Mouse (Mus musculus) erythroblast, embryonic 14.5 days (primary cell): Measurements from ENCODE around the gene Me3. TPM values are rescaled to one million over a fixed set of nuclear protein-coding genes. Genes with fewer than 3 reads are reported as not detected.

Experiments
- H3K27me3 ChIP-seq: 2 replicates; pipeline ENCODE4 v1.6.1; 2012; ENCODE audit warnings: inconsistent platforms; ENCODE audit not compliant: control insufficient read depth
- H3K36me3 ChIP-seq: 2 replicates; pipeline ENCODE4 v1.6.1; 2012; ENCODE audit warnings: mild to moderate bottlenecking, inconsistent platforms; ENCODE audit not compliant: control insufficient read depth
- H3K4me1 ChIP-seq: 2 replicates; pipeline ENCODE4 v1.6.1; 2012; ENCODE audit warnings: inconsistent platforms; ENCODE audit not compliant: control insufficient read depth
- H3K4me3 ChIP-seq: replicated peaks from 2 replicates; pipeline ENCODE3; 2012; ENCODE audit warnings: moderate library complexity, mild to moderate bottlenecking, inconsistent platforms
- H3K9me3 ChIP-seq: 2 replicates; pipeline ENCODE4 v1.6.1; 2012; ENCODE audit warnings: low read length, inconsistent platforms, mixed read lengths; ENCODE audit not compliant: control insufficient read depth
- GATA1 ChIP-seq: IDR thresholded peaks from 2 replicates; pipeline ENCODE4 v1.6.1; 2012; ENCODE audit warnings: low read length, inconsistent platforms, mixed read lengths
- TAL1 ChIP-seq: IDR thresholded peaks from 3 replicates; pipeline ENCODE4 v1.6.1; 2012; ENCODE audit warnings: low read length, inconsistent platforms, mixed read lengths
- polyA plus RNA-seq: library from polyadenylated mRNA; stranded (reverse); fragments of >175 nt; gene quantifications from 2 replicates; pipeline ENCODE4 v1.2.3, GENCODE M21; 2012

Me3 gene
- polyA plus RNA-seq, 1 experiment = not detected

DNA sequence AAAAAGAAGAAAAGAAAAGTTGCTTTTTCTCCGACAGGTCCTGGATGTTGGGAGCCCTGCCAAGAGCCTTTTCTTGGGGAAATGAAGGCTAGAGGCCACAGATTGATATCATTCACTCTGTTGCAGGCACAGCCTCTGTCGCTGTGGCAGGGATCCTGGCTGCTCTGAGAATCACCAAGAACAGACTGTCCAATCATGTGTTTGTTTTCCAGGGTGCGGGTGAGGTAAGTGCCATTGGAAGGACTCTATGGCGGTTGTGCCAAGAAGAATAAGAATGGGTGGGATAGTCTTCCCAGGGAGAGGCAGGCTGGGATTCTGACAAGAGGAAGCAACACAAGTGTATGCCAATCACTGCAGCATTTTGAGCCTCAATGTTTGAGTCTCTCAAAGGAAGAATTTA is 213.5 kb downstream of the Me3 start:
- H3K27me3 ChIP-seq = no peaks in the 10 kb centered on the region
- H3K36me3 ChIP-seq = no peaks in the 10 kb centered on the region
- no peaks in the 10 kb centered on the region for H3K9me3 ChIP-seq
- H3K4me3 ChIP-seq = no peak overlapping the region
- no peaks in the 10 kb centered on the region; the same call in 1 of the 2 replicates for H3K4me1 ChIP-seq
- TF ChIP-seq GATA1 (no peak), TAL1 (no peak)

DNA sequence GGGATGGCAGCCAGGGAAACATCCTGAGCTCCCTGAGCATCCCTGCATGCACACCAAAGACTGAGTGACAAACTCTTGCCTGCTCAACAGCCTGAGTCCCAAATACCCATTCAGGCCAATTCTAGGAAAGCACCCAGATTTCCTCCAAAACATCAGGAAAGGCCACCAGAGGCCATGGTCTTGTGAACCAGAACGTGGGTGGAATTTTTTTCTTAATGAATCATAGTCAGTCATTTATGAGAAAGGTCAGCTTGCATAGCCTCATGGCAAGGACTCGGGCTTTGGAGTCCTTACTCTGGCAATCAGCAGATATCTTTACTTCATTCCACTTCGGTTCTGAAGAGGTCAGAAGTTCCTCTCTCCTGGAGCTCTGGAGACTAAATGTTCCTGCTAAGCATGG is 218.3 kb downstream of the Me3 start:
- Histone ChIP-seq H3K36me3 (no peaks in the 10 kb centered on the region), H3K27me3 (no peaks in the 10 kb centered on the region), H3K4me1 (no peaks in the 10 kb centered on the region), H3K9me3 (no peaks in the 10 kb centered on the region), H3K4me3 (no peak overlapping the region)
- TF ChIP-seq GATA1 = no peak
- TF ChIP-seq TAL1 = no peak

DNA sequence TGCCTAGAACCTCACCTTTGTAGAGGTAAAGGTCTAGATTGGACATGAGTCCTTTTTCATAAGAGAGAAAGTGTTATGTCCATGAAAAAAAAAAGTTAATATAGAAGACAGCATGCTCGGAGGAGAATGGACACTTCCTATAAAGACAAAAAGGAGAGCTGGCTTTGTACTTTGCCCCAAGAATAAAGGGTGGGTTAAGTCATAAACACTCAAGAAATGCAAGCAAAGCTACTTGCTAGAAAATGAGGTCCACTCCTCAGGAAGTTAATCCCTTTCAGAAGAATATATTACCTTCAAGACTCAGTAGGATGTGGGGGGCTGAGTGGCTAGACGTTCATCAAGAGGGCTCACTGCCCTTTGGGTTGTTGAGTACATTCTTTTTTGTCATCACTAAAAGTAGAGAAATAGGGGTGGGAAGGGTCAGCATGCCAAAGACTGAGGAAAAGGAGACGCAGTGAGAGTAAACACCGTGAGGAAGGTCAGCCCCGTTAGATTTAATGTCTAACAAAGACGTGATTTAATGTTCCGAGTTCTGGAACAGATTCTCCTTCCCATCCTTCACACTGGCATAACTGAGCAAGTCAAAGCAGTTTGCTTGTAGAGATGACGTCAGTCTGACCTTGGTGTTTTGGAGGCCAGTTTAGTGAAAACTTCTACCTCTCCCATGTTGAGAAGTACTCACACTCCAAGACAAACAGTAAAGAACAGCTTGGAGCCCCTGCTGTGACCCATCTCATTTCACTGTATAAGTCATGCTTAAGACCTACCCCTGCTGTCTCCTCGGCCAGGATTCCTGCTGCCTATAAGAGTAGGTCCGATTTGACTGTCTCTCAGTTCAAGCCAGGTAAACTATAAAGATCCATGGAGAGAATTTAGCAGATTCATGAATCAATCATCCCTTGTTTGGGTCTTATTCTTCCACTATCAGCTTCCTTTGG is 220.2 kb downstream of the Me3 start:
- no peaks in the 10 kb centered on the region for H3K9me3 ChIP-seq
- TF ChIP-seq GATA1 (no peak), TAL1 (no peak)
- H3K27me3 ChIP-seq = no peaks in the 10 kb centered on the region

DNA sequence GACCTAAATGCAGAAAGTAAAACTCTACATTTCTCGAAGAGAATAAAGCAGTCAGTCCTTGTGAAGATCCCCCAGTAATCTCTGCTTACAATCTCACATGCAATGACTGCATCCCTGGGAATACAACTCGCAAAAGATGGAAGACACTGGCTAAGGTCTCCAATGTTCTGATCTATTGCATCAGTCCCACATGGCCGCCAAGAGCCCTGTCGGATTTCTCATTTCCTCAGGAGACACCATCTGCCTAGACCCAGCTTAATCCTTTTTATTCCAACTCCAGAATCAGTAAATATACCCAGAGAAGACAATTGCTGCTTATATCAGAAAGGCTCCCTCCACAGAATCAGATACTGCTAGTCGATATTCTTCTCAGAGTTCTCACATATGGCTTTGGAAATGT is 220.9 kb downstream of the Me3 start:
- Histone ChIP-seq H3K4me3 (no peak overlapping the region), H3K9me3 (no peaks in the 10 kb centered on the region), H3K27me3 (no peaks in the 10 kb centered on the region), H3K36me3 (no peaks in the 10 kb centered on the region), H3K4me1 (no peaks in the 10 kb centered on the region)
- TF ChIP-seq GATA1 (no peak), TAL1 (no peak)

More for the DNA sequence above, 220.2 kb downstream of the Me3 start:
- H3K4me1 ChIP-seq = no peaks in the 10 kb centered on the region
- no peak overlapping the region for H3K4me3 ChIP-seq
- H3K36me3 ChIP-seq = no peaks in the 10 kb centered on the region

DNA sequence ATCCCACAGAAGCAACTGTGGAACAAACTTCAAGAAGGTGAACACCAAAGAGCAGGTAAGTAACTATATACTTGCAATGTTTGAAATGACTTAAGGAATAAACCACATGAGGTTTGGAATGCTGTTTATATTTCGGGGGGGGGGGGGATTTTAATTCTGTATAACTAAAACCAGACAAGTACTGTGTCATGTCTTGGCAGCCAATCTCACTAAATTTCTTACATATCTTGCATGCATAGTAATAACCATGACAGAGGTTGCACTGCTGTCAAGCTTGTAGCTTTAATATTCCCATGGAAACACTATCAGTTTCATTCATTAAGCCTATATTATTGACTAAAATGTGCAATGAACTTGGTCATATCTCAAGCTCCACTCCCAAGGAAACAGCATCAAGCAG is 223.0 kb downstream of the Me3 start:
- TF ChIP-seq TAL1 (no peak), GATA1 (no peak)
- Histone ChIP-seq H3K4me3 (no peak overlapping the region), H3K9me3 (no peaks in the 10 kb centered on the region), H3K27me3 (no peaks in the 10 kb centered on the region), H3K4me1 (no peaks in the 10 kb centered on the region), H3K36me3 (no peaks in the 10 kb centered on the region)

DNA sequence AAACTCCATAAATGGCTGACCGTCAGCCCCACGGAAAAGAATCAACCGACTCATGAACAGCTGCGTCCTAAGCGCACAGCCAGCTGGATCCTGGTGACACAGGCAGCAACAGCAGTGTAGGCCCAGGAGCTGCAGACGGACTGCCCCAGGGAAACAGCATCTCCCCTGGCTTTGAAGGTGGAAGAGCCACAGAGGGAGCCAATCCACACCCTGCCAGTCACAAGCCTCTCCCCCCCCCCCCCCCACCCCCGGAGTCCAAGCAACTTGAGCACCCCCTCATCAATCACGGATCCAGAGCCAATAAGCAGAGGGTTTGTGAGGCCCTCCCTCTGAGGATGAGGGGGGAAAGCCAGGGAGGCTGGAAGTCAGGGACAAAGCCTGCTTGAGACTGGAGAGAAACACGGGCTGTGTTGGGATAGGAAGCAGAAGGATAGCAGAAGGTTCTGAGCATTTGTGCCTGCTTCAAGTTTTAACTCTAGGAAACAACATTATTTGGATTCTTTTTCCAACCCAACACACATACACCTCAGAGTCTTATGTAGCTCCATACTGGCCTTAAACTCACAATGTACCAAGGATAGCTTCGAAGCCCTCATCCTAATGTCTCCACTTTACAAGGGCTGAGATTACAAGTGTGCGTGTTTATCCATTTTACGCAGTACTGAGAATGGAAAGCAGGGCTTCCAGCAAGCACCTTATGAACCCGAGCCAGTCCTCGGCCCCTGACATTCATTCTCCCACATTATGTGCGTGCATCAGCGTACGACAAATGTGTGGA is 224.4 kb downstream of the Me3 start:
- Histone ChIP-seq H3K4me1 (no peaks in the 10 kb centered on the region), H3K36me3 (no peaks in the 10 kb centered on the region), H3K4me3 (no peak overlapping the region), H3K9me3 (no peaks in the 10 kb centered on the region), H3K27me3 (no peaks in the 10 kb centered on the region)
- no peak for TF ChIP-seq GATA1
- TF ChIP-seq TAL1 = no peak

DNA sequence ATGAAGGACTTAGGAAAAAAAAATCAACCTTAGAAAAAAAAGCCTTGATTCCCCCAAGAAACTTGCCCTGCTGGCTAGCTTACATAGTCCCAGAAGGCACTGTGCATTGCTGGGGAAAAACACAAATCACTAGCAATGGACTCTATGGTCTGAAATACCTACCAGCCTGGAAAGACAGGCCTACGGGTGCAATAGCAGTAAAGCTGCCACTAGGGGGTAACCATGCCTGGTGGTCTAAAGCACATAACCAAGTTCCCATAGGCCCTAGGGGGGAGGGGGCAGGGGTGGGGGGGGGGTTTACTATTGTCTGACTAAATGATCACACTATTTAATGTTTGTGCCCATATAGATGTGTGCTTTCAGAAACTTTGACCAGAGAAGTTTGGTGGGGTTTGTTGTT is 232.6 kb downstream of the Me3 start:
- no peaks in the 10 kb centered on the region for H3K36me3 ChIP-seq
- H3K9me3 ChIP-seq = no peaks in the 10 kb centered on the region
- TF ChIP-seq TAL1 = no peak
- TF ChIP-seq GATA1 = no peak
- H3K4me3 ChIP-seq = no peak overlapping the region
- H3K4me1 ChIP-seq = no peaks in the 10 kb centered on the region
- H3K27me3 ChIP-seq = no peaks in the 10 kb centered on the region

DNA sequence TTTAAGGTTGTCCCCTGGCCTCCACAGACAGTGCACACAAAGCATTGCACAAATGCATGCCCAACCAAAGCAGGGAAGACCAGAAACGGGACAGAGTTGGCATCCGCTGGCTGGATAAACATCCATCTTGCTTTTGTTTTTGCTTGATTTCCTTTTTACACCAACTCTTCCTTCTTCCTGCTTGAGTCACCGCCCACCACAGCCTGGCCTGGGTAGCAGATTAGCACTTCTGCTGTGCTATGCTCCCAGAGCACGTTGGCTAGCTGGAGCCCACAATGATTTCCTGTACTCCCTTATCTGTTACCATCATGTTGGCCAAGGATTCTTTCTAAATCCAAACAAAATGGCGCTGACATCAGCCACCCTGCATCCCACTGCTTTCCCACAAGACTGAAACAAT is 235.0 kb downstream of the Me3 start:
- H3K27me3 ChIP-seq = no peaks in the 10 kb centered on the region
- H3K36me3 ChIP-seq = no peaks in the 10 kb centered on the region
- no peaks in the 10 kb centered on the region for H3K9me3 ChIP-seq
- no peaks in the 10 kb centered on the region for H3K4me1 ChIP-seq
- no peak for TF ChIP-seq GATA1
- TF ChIP-seq TAL1 = no peak
- no peak overlapping the region for H3K4me3 ChIP-seq

DNA sequence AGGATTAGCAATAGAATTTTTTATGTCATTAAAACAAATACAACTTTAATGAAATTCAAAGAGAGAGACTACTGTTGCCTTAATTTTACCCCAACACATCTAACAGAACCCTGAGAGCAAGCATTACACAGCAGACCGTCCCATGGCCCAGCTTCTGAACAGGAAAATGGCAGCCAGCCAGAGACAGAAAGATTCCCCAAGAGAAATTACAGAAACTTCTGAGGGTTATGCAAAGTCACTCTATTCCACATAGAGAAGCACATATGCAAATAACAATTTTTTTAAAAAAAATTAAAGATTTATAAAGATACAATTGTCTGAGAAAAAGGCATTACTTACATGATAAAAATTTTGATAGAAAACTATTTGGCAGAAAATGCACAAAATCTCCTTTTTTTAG is 247.5 kb downstream of the Me3 start:
- Histone ChIP-seq H3K4me1 (no peaks in the 10 kb centered on the region), H3K36me3 (no peaks in the 10 kb centered on the region), H3K9me3 (no peaks in the 10 kb centered on the region), H3K27me3 (no peaks in the 10 kb centered on the region), H3K4me3 (no peak overlapping the region)
- TF ChIP-seq TAL1 (no peak), GATA1 (no peak)
